Mouse (Mus musculus): ENCODE results near the gene Cdk12. TPM values are rescaled to one million over a fixed set of nuclear protein-coding genes. Genes with fewer than 3 reads are reported as not detected.
A peak's percentile ranks its signal among the peaks of the same experiment; 100 is the strongest.
"Not testable (repeated sequence)": the region's sequence is repeated elsewhere in the genome, so short reads cannot be mapped to it uniquely, and the experiment has no call there.

Gene Cdk12
- 6.2 and 6.4 TPM in 2 replicates for polyA plus RNA-seq (2015; fragmentation: Nextera tagmentation; extraction: Ambion mirVana)

DNA sequence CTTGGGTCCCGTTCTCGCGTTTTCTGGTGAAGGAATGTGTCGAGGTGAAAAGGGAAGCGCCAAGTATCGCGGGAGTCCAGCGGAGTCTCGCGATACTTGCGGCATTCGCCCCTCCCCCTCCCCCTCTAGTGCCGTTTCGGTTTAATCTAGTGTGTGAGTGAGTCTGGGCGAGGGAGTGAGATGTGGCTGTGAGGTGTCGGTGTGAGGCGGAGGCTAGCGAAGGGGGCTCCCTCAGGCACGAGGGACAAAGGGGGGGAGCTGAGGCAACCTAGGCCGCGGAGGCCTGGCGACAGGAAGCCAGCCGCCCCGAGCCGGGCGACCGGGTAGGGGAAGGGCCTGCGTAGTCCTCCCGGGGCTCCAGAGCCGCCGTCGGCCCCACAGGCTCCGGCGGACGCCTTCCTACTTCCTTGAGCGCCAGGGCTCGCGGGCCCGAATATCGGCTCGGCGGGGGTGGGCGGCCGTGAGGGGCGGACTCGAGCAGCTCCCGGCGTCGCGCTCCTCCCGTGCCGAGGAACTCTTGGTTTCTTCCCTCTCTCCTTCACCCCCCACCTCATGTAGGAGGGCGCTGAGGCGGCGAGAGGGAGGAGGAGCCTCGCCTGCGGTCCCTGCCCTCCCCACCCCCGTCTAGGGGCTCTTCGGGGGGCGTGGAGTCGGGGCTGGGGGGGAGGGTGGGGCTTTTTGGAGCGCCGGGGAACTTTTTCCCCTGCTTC lies at the start of gene Cdk12:
TSS of gene Cdk12 (plus strand) at position 419 of the 710 bp plus-strand sequence.
- H3K4me1 ChIP-seq (ENCODE audit: control insufficient read depth, insufficient read depth, low read length), result peaks cover 11% of the 10 kb centered on the region
- peak within 1 kb of the TSS; percentile 99 for H3K4me3 ChIP-seq (ENCODE audit: low read length)
- H3K36me3 ChIP-seq (ENCODE audit: control insufficient read depth, insufficient read depth), result no peaks in the 10 kb centered on the region
- peak; percentile 94 for ATAC-seq (replicated peaks; ENCODE audit: extremely low read depth, insufficient read depth, low FRiP score)
- no peaks in the 10 kb centered on the region for H3K9me3 ChIP-seq (replicated peaks; ENCODE audit: control insufficient read depth, low read length)
- H3K4me2 ChIP-seq (ENCODE audit: low read depth, low read length), result peak within 1 kb of the TSS; percentile 86
- H3K9ac ChIP-seq (ENCODE audit: low read length), result peak within 1 kb of the TSS; percentile 100
- H3K27me3 ChIP-seq (ENCODE audit: control insufficient read depth, insufficient read depth, low read length), result no peaks in the 10 kb centered on the region
- H3K27ac ChIP-seq (ENCODE audit: low read length), result peak within 1 kb of the TSS; percentile 100
- WGBS, result under 1% methylated on average over 49 of the region's 63 CpGs

DNA sequence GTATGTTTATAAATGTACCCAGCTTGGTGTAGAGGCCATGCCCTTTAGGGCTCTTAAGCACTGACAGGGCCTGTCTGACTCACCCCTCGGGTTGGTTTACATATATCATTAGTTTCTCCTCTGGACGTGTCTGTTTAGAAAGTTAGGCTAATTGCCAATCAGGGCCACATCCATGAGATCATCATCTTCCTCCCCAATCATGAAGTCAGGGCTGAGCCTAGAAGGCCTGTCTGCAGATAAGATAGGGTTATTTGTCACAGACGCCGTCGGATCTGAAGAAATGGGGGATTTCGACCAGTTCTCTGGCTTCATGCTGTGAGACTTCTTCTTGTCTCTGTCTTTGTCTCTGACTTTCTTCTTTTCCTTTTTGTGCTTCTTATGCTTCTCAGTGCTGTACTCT lies 47.8 kb upstream of the Cdk12 start:
- Histone ChIP-seq H3K27me3 (ENCODE audit: control insufficient read depth, insufficient read depth, low read length) (no peaks in the 10 kb centered on the region), H3K36me3 (ENCODE audit: control insufficient read depth, insufficient read depth) (peaks cover 36% of the 10 kb centered on the region), H3K27ac (ENCODE audit: low read length) (no peak overlapping the region), H3K4me2 (ENCODE audit: low read depth, low read length) (no peak overlapping the region), H3K9me3 (replicated peaks; ENCODE audit: control insufficient read depth, low read length) (no peaks in the 10 kb centered on the region), H3K4me3 (ENCODE audit: low read length) (no peak overlapping the region), H3K4me1 (ENCODE audit: control insufficient read depth, insufficient read depth, low read length) (peaks cover 2% of the 10 kb centered on the region; the same call in 1 of the 2 replicates), H3K9ac (ENCODE audit: low read length) (no peak overlapping the region)
- ATAC-seq (replicated peaks; ENCODE audit: extremely low read depth, insufficient read depth, low FRiP score), result no peak
- WGBS, result 58% methylated on average over 6 of the region's 6 CpGs

DNA sequence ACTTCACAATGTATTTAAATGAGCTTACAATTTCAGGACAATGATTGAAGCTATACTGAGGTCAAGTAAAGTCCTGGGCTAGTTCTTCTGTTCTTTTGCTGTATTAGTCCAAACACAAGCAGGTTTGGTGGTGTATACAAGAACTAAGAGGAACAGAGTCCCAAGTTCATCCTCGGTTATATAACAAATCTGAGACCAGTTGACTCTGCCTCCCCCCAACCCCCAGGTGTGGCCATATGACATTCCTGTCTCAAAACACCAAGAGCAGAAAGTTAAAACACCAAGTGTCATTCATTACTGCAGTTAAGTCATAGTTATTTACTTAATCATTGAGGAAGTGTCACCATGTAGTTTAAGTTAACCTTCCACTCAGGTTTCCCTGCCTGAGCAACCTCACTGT lies 34.5 kb upstream of the Cdk12 start:
- WGBS, result 91% methylated on average over 1 of the region's 1 CpGs
- Histone ChIP-seq H3K9ac (ENCODE audit: low read length) (no peak overlapping the region), H3K27me3 (ENCODE audit: control insufficient read depth, insufficient read depth, low read length) (no peaks in the 10 kb centered on the region), H3K4me1 (ENCODE audit: control insufficient read depth, insufficient read depth, low read length) (no peaks in the 10 kb centered on the region), H3K27ac (ENCODE audit: low read length) (no peak overlapping the region), H3K36me3 (ENCODE audit: control insufficient read depth, insufficient read depth) (peaks cover 63% of the 10 kb centered on the region), H3K9me3 (replicated peaks; ENCODE audit: control insufficient read depth, low read length) (no peaks in the 10 kb centered on the region), H3K4me2 (ENCODE audit: low read depth, low read length) (no peak overlapping the region), H3K4me3 (ENCODE audit: low read length) (no peak overlapping the region)
- ATAC-seq (replicated peaks; ENCODE audit: extremely low read depth, insufficient read depth, low FRiP score), result no peak

DNA sequence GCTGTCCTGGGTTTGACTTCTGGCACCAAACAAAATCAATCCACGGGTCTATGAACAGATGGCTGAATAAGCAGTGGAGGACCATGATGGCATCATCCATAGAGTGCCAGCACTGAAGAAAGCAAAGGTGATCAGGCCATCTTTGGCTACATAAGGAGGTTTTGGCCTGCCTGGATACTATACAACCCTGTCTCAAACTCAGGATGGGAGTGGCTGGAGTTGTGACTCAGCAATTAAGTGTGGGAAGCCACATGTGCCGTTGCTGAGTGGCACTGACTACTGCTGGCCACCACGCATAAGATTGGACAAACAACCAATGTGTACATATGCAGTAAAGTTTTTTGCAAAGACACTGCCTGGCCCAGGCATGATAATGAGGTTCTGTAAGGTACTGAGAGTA lies 20.7 kb upstream of the Cdk12 start:
- WGBS, result 90% methylated on average over 3 of the region's 3 CpGs
- not testable (repeated sequence) for H3K27me3 ChIP-seq (ENCODE audit: control insufficient read depth, insufficient read depth, low read length); H3K4me3 ChIP-seq (ENCODE audit: low read length); ATAC-seq (replicated peaks; ENCODE audit: extremely low read depth, insufficient read depth, low FRiP score); H3K9ac ChIP-seq (ENCODE audit: low read length); H3K27ac ChIP-seq (ENCODE audit: low read length); H3K9me3 ChIP-seq (replicated peaks; ENCODE audit: control insufficient read depth, low read length); H3K4me2 ChIP-seq (ENCODE audit: low read depth, low read length); H3K4me1 ChIP-seq (ENCODE audit: control insufficient read depth, insufficient read depth, low read length)
- H3K36me3 ChIP-seq (ENCODE audit: control insufficient read depth, insufficient read depth), result peaks cover 34% of the 10 kb centered on the region

DNA sequence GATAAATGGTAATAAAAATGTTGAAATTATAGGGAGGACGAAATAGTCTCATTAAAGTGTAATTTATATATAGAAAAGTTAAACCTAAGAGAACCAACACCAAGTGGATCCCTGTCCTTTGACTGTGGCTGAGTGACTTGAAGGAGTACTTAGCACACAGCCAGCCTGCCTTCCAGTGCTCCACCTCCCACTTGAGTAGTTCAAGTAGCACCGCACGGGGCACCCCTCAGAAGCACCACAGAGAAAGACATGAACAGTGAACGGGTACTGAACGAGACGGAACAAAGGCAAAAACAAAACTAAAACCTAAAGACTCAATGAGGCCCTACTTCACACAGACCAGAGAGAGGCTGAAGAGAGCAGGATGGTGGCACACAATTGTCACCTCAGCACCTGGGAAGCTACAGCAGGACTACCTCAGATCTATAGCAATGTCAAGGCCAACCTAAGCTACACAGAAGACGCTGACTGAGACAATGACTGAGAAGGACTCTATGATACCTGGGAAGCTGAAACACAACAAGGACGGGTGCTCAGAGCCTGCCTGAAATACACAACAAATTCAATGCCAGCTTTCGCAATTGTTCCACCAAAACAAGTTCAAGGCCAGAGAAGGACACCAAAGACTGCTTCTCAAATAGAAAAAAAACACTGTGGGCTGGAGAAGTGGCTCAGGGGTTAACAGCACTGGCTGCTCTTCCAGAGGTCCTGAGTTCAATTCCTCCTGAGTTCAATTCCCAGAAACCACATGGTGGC lies 15.0 kb upstream of the Cdk12 start:
- H3K9me3 ChIP-seq (replicated peaks; ENCODE audit: control insufficient read depth, low read length), result no peaks in the 10 kb centered on the region
- H3K27me3 ChIP-seq (ENCODE audit: control insufficient read depth, insufficient read depth, low read length), result no peaks in the 10 kb centered on the region
- no peak overlapping the region for H3K4me2 ChIP-seq (ENCODE audit: low read depth, low read length)
- peaks cover 36% of the 10 kb centered on the region for H3K36me3 ChIP-seq (ENCODE audit: control insufficient read depth, insufficient read depth)
- ATAC-seq (replicated peaks; ENCODE audit: extremely low read depth, insufficient read depth, low FRiP score), result no peak
- 85% methylated on average over 9 of the region's 9 CpGs for WGBS
- H3K4me3 ChIP-seq (ENCODE audit: low read length), result no peak overlapping the region
- peaks cover 14% of the 10 kb centered on the region for H3K4me1 ChIP-seq (ENCODE audit: control insufficient read depth, insufficient read depth, low read length)
- no peak overlapping the region for H3K9ac ChIP-seq (ENCODE audit: low read length)
- H3K27ac ChIP-seq (ENCODE audit: low read length), result no peak overlapping the region

DNA sequence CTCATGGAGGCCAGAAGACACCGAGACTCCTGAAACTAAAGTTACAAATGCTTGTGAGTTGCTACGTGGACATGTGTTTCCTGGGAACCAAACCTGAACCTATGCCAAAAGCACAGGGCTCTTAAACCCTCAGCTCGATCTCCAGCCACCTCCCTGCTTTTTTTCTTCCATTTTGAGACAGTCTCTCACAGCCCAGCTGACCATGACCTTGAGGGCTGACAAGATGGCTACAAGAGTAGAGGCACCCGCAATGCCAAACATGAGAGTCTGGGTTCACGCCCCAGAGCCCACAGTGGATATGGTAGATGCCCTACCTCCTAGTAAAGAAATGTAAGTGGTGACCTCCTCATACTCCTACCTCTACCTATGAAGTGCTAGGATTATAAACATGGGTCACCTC lies 12.0 kb upstream of the Cdk12 start:
- Histone ChIP-seq H3K9ac (ENCODE audit: low read length) (no peak overlapping the region; the same call in 1 of the 2 replicates), H3K9me3 (replicated peaks; ENCODE audit: control insufficient read depth, low read length) (no peaks in the 10 kb centered on the region), H3K36me3 (ENCODE audit: control insufficient read depth, insufficient read depth) (peaks cover 23% of the 10 kb centered on the region), H3K4me2 (ENCODE audit: low read depth, low read length) (no peak overlapping the region), H3K4me1 (ENCODE audit: control insufficient read depth, insufficient read depth, low read length) (peaks cover 14% of the 10 kb centered on the region), H3K4me3 (ENCODE audit: low read length) (no peak overlapping the region), H3K27ac (ENCODE audit: low read length) (peak overlapping the region; percentile 69), H3K27me3 (ENCODE audit: control insufficient read depth, insufficient read depth, low read length) (no peaks in the 10 kb centered on the region)
- no peak for ATAC-seq (replicated peaks; ENCODE audit: extremely low read depth, insufficient read depth, low FRiP score)
- WGBS, result 73% methylated on average over 5 of the region's 5 CpGs

DNA sequence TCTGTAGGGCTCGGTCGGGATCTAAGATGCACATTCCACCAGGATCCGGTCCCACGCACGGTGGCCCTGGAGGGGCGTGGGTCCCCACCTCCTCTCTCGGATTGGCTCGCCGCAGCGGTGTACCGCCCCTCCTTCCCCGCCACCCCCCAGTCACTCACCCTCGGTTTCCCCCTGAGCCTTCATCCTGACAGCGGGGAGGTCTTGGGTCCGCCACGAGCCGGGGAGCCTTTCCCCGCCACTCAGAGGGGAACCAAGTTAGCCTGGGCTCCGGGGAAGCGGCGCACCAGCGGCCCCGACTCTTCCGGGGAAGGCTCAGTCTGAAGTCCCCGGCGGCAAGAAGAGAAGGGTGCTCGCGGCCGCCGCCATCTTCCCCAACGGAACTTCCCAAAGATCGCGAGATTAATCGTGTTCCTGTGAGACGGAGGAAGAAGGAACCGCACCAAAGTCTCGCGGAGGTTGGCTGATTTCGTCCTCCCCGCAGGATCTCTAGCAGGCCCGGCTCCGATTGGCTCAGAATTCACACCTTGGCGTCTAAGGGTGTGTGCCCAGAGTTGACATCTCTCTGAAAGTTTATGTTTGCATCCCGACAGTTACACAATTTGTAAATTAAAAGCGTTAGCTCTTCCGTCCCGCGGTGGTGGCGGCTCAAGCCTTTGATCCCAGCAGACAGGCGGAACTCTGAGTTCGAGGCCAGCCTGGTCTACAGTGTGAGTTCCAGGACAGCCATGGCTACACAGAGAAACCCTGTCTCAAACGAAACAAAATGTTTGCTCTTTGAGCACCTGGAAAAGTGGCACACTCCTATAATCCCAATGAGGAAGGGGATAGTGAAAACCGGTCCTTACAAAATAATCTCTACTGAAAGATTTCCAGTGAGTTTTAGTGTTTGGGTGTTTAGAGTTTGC lies 9.7 kb upstream of the Cdk12 start, which contains the start of gene Med1:
TSS of gene Med1 (minus strand) at position 393 of the 905 bp plus-strand sequence.
- ATAC-seq (replicated peaks; ENCODE audit: extremely low read depth, insufficient read depth, low FRiP score), result peak; percentile 93
- H3K27me3 ChIP-seq (ENCODE audit: control insufficient read depth, insufficient read depth, low read length), result no peaks in the 10 kb centered on the region
- H3K36me3 ChIP-seq (ENCODE audit: control insufficient read depth, insufficient read depth), result peaks cover 12% of the 10 kb centered on the region
- H3K27ac ChIP-seq (ENCODE audit: low read length), result peak within 1 kb of the TSS; percentile 93
- 1% methylated on average over 53 of the region's 53 CpGs for WGBS
- peaks cover 14% of the 10 kb centered on the region for H3K4me1 ChIP-seq (ENCODE audit: control insufficient read depth, insufficient read depth, low read length)
- no peaks in the 10 kb centered on the region for H3K9me3 ChIP-seq (replicated peaks; ENCODE audit: control insufficient read depth, low read length)
- H3K4me3 ChIP-seq (ENCODE audit: low read length), result peak within 1 kb of the TSS; percentile 72
- peak within 1 kb of the TSS; percentile 90 for H3K9ac ChIP-seq (ENCODE audit: low read length)
- peak within 1 kb of the TSS; percentile 80 for H3K4me2 ChIP-seq (ENCODE audit: low read depth, low read length)

DNA sequence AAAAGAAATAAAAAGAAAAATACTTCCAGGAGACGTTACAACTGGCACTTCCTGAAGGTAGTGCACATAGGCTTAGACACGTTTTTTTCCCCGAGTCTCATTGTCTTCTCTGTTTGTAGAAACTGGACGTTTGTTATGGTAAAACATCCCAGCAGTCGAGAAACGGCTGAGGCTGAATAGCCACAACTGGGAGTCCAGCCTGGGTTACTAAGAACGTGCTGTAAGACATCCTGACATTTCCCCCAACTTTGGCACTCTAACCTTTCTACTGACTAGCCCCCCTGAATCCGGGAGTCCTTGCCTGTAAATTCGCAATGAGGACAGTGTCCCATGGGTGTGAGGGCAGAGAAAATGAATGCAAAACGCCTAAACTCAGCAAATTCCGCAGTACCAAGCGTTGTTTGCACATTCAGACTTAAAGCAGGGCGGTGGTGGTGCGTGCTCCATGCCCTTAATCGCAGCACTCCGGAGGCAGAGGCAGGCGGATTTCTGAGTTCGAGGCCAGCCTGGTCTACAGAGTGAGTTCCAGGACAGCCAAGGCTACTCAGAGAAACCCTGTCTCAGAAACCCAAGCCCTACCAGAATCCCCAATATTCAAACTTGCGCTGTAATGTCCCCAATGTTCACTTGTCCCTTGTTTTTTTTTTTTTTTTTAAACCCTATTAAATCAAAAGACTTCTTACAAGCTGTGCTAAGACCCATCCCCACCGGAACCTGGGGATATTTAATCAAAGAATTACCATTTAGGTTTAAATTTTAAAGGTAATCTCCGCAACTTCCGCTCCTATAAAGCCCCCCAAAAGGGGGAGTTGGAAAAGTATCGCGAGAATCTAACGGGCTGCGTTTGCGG lies 843 bp upstream of the Cdk12 start:
- Histone ChIP-seq H3K27me3 (ENCODE audit: control insufficient read depth, insufficient read depth, low read length) (no peaks in the 10 kb centered on the region), H3K36me3 (ENCODE audit: control insufficient read depth, insufficient read depth) (no peaks in the 10 kb centered on the region), H3K4me3 (ENCODE audit: low read length) (peak overlapping the region; percentile 99), H3K4me1 (ENCODE audit: control insufficient read depth, insufficient read depth, low read length) (peaks cover 10% of the 10 kb centered on the region), H3K9me3 (replicated peaks; ENCODE audit: control insufficient read depth, low read length) (no peaks in the 10 kb centered on the region), H3K4me2 (ENCODE audit: low read depth, low read length) (peak overlapping the region; percentile 64), H3K9ac (ENCODE audit: low read length) (peak overlapping the region; percentile 79), H3K27ac (ENCODE audit: low read length) (peak overlapping the region; percentile 86)
- ATAC-seq (replicated peaks; ENCODE audit: extremely low read depth, insufficient read depth, low FRiP score), result no peak
- 2% methylated on average over 27 of the region's 27 CpGs for WGBS
